Mouse (Mus musculus) cerebellum, adult 2 months (tissue): ENCODE measurements at regions not wholly inside any gene's neighbourhood (a gene's known extent, or its start where the extent isn't known, plus 50 kb on each side); places are given as distances from the start of the nearest gene placed in this dataset.

Experiments
- DNase-seq, 2 experiments: peaks; one replicate each; pipeline ENCODE4 v3.0.0; 2021
- H3K27ac ChIP-seq: fragments of 200-500 bp; 2 replicates; pipeline ENCODE4 v1.5.1; 2012; ENCODE audit warnings: low read length, control low read depth, inconsistent platforms; ENCODE audit not compliant: insufficient read depth
- H3K27me3 ChIP-seq: fragments of 200-500 bp; 2 replicates; pipeline ENCODE4 v1.6.1; 2012; ENCODE audit warnings: inconsistent platforms, mild to moderate bottlenecking, low read length, moderate library complexity; ENCODE audit not compliant: control insufficient read depth, insufficient read depth
- H3K4me1 ChIP-seq: fragments of 200-500 bp; 2 replicates; pipeline ENCODE4 v1.6.1; 2011; ENCODE audit warnings: low read length; ENCODE audit not compliant: control insufficient read depth, insufficient read depth
- H3K4me3 ChIP-seq: fragments of 200-500 bp; replicated peaks from 2 replicates; pipeline ENCODE3; 2011; ENCODE audit warnings: mild to moderate bottlenecking, low read depth, low read length, control low read depth; ENCODE audit not compliant: insufficient read depth
- CTCF ChIP-seq: fragments of 200-500 bp; IDR thresholded peaks from 2 replicates; pipeline ENCODE4 v1.5.1; 2011; ENCODE audit warnings: low read depth, mild to moderate bottlenecking, control low read depth, low read length, moderate library complexity, borderline replicate concordance; ENCODE audit not compliant: insufficient read depth
- POLR2A ChIP-seq: fragments of 200-500 bp; IDR thresholded peaks from 2 replicates; pipeline ENCODE4 v1.6.1; 2011; ENCODE audit warnings: low read length, control low read depth, borderline replicate concordance; ENCODE audit not compliant: insufficient read depth
- WGBS: fragments of 180-500 bp; shearing (Covaris S2); methylation state at CpG from one replicate; pipeline ENCODE4 v1.1.7; 2018; 5-methylcytosine and 5-hydroxymethylcytosine counted together

GRCm38 (mm10) chr12:97529556-97529955, 729.7 kb downstream of the Galc start:
- Histone ChIP-seq H3K4me3 (no peak overlapping the region), H3K27me3 (no peaks in the 10 kb centered on the region), H3K4me1 (no peaks in the 10 kb centered on the region), H3K27ac (no peak overlapping the region)
- no peak for TF ChIP-seq CTCF
- TF ChIP-seq POLR2A, result no peak
- DNase-seq, result peak; percentile 8 to 22
- WGBS, result 25% methylated on average over 4 of the region's 4 CpGs

- no peak overlapping the region for H3K27ac ChIP-seq
- DNase-seq, result no peak
Observed at GRCm38 (mm10) chr12:97525931-97526330, 733.3 kb downstream of the Galc start.

GRCm38 (mm10) chr12:97519834-97520489, 739.3 kb downstream of the Galc start:
- Histone ChIP-seq H3K4me1 (no peaks in the 10 kb centered on the region), H3K27ac (no peak overlapping the region), H3K27me3 (no peaks in the 10 kb centered on the region), H3K4me3 (no peak overlapping the region)
- TF ChIP-seq CTCF, result no peak
- TF ChIP-seq POLR2A, result no peak
- 44% methylated on average over 4 of the region's 4 CpGs for WGBS
- DNase-seq, result no peak

More at GRCm38 (mm10) chr12:97525931-97526330, 733.3 kb downstream of the Galc start:
- WGBS, result 12% methylated on average over 1 of the region's 1 CpGs
- TF ChIP-seq CTCF, result no peak
- TF ChIP-seq POLR2A, result no peak
- Histone ChIP-seq H3K4me3 (no peak overlapping the region), H3K4me1 (no peaks in the 10 kb centered on the region), H3K27me3 (no peaks in the 10 kb centered on the region)

- no peaks in the 10 kb centered on the region for H3K4me1 ChIP-seq
- no peaks in the 10 kb centered on the region for H3K27me3 ChIP-seq
- no peak overlapping the region for H3K4me3 ChIP-seq
- DNase-seq, result no peak
- TF ChIP-seq POLR2A (no peak), CTCF (no peak)
- H3K27ac ChIP-seq, result no peak overlapping the region
- 41% methylated on average over 2 of the region's 2 CpGs for WGBS
Observed at GRCm38 (mm10) chr12:97517534-97517933, 741.7 kb downstream of the Galc start.

- Histone ChIP-seq H3K4me3 (no peak overlapping the region), H3K27ac (no peak overlapping the region), H3K4me1 (no peaks in the 10 kb centered on the region), H3K27me3 (no peaks in the 10 kb centered on the region)
- TF ChIP-seq CTCF, result no peak
- no peak for TF ChIP-seq POLR2A
- 95% methylated on average over 5 of the region's 5 CpGs for WGBS
- no peak for DNase-seq
Observed at GRCm38 (mm10) chr12:97515805-97516204, 743.5 kb downstream of the Galc start.

GRCm38 (mm10) chr12:97511866-97512265, 747.4 kb downstream of the Galc start:
- no peaks in the 10 kb centered on the region for H3K4me1 ChIP-seq
- no peak for DNase-seq
- TF ChIP-seq CTCF, result no peak
- no peak for TF ChIP-seq POLR2A
- no peak overlapping the region for H3K27ac ChIP-seq
- WGBS, result 19% methylated on average over 9 of the region's 9 CpGs
- no peaks in the 10 kb centered on the region for H3K27me3 ChIP-seq
- no peak overlapping the region for H3K4me3 ChIP-seq

GRCm38 (mm10) chr12:97501441-97501840, 757.8 kb downstream of the Galc start:
- no peak for TF ChIP-seq POLR2A
- no peak for TF ChIP-seq CTCF
- H3K27me3 ChIP-seq, result no peaks in the 10 kb centered on the region
- no peaks in the 10 kb centered on the region for H3K4me1 ChIP-seq
- 23% methylated on average over 2 of the region's 2 CpGs for WGBS
- H3K27ac ChIP-seq, result no peak overlapping the region
- no peak overlapping the region for H3K4me3 ChIP-seq
- no peak for DNase-seq

GRCm38 (mm10) chr12:97483559-97483958, 775.7 kb downstream of the Galc start:
- no peak for TF ChIP-seq CTCF
- H3K27me3 ChIP-seq, result no peaks in the 10 kb centered on the region
- no peak for DNase-seq
- 42% methylated on average over 2 of the region's 2 CpGs for WGBS
- no peaks in the 10 kb centered on the region for H3K4me1 ChIP-seq
- no peak overlapping the region for H3K27ac ChIP-seq
- no peak overlapping the region for H3K4me3 ChIP-seq
